Mouse (Mus musculus): ENCODE results near the gene Ccdc39. TPM values are rescaled to one million over a fixed set of nuclear protein-coding genes. Genes with fewer than 3 reads are reported as not detected.

Ccdc39 gene
- polyA plus RNA-seq (2015; fragmentation: Nextera tagmentation; extraction: Ambion mirVana), result 16.6 and 17.1 TPM in 2 replicates

- Histone ChIP-seq H3K4me3 (replicated peaks; ENCODE audit: low read length) (peak within 1 kb of the TSS; percentile 54), H3K36me3 (ENCODE audit: control insufficient read depth, insufficient read depth) (no peaks in the 10 kb centered on the region), H3K4me1 (replicated peaks; ENCODE audit: control insufficient read depth, insufficient read depth, low read length) (peaks cover 11% of the 10 kb centered on the region), H3K4me2 (ENCODE audit: low read length) (peak within 1 kb of the TSS; percentile 77), H3K27ac (ENCODE audit: low read length) (peak within 1 kb of the TSS; percentile 77), H3K9ac (replicated peaks; ENCODE audit: low read depth, low read length) (peak within 1 kb of the TSS; percentile 84), H3K27me3 (replicated peaks; ENCODE audit: control insufficient read depth, insufficient read depth, low read length) (no peaks in the 10 kb centered on the region), H3K9me3 (ENCODE audit: control insufficient read depth, low read length) (peaks cover 3% of the 10 kb centered on the region; the same call in 1 of the 2 replicates)
- WGBS, result 3% methylated on average over 26 of the region's 26 CpGs
- ATAC-seq, result peak; percentile 99
Measured at GRCm38 (mm10) chr3:33843801-33844632, at the start of gene Ccdc39. Ccdc39 (minus strand) TSS chr3:33844310.

- H3K27me3 ChIP-seq (replicated peaks; ENCODE audit: control insufficient read depth, insufficient read depth, low read length), result no peaks in the 10 kb centered on the region; the same call in 1 of the 2 replicates
- no peak for ATAC-seq
- WGBS, result 94% methylated on average over 5 of the region's 5 CpGs
- no peak overlapping the region for H3K4me2 ChIP-seq (ENCODE audit: low read length)
- H3K36me3 ChIP-seq (ENCODE audit: control insufficient read depth, insufficient read depth), result no peaks in the 10 kb centered on the region
- H3K4me3 ChIP-seq (replicated peaks; ENCODE audit: low read length), result no peak overlapping the region
- H3K4me1 ChIP-seq (replicated peaks; ENCODE audit: control insufficient read depth, insufficient read depth, low read length), result no peaks in the 10 kb centered on the region
- no peak overlapping the region for H3K9ac ChIP-seq (replicated peaks; ENCODE audit: low read depth, low read length)
- no peak overlapping the region for H3K27ac ChIP-seq (ENCODE audit: low read length)
- no peaks in the 10 kb centered on the region for H3K9me3 ChIP-seq (ENCODE audit: control insufficient read depth, low read length)
Measured at GRCm38 (mm10) chr3:33893433-33893832, 49.3 kb upstream of the Ccdc39 start.

GRCm38 (mm10) chr3:33887438-33887837 is 43.3 kb upstream of the Ccdc39 start:
- Histone ChIP-seq H3K4me2 (ENCODE audit: low read length) (no peak overlapping the region), H3K9ac (replicated peaks; ENCODE audit: low read depth, low read length) (no peak overlapping the region), H3K27me3 (replicated peaks; ENCODE audit: control insufficient read depth, insufficient read depth, low read length) (no peaks in the 10 kb centered on the region), H3K4me1 (replicated peaks; ENCODE audit: control insufficient read depth, insufficient read depth, low read length) (0 out of 2 replicates have a peak, but pooled peaks cover 3% of the 10 kb centered on the region), H3K36me3 (ENCODE audit: control insufficient read depth, insufficient read depth) (no peaks in the 10 kb centered on the region), H3K27ac (ENCODE audit: low read length) (no peak overlapping the region), H3K4me3 (replicated peaks; ENCODE audit: low read length) (no peak overlapping the region), H3K9me3 (ENCODE audit: control insufficient read depth, low read length) (no peaks in the 10 kb centered on the region)
- WGBS, result 15% methylated on average over 8 of the region's 8 CpGs
- no peak for ATAC-seq

GRCm38 (mm10) chr3:33883105-33883504 is 39.0 kb upstream of the Ccdc39 start:
- H3K4me1 ChIP-seq (replicated peaks; ENCODE audit: control insufficient read depth, insufficient read depth, low read length), result 0 out of 2 replicates have a peak, but pooled peaks cover 3% of the 10 kb centered on the region
- no peak for ATAC-seq
- H3K27me3 ChIP-seq (replicated peaks; ENCODE audit: control insufficient read depth, insufficient read depth, low read length), result no peaks in the 10 kb centered on the region
- H3K9ac ChIP-seq (replicated peaks; ENCODE audit: low read depth, low read length), result no peak overlapping the region
- H3K36me3 ChIP-seq (ENCODE audit: control insufficient read depth, insufficient read depth), result no peaks in the 10 kb centered on the region
- H3K4me2 ChIP-seq (ENCODE audit: low read length), result no peak overlapping the region
- H3K4me3 ChIP-seq (replicated peaks; ENCODE audit: low read length), result no peak overlapping the region
- 88% methylated on average over 6 of the region's 6 CpGs for WGBS
- H3K27ac ChIP-seq (ENCODE audit: low read length), result no peak overlapping the region
- H3K9me3 ChIP-seq (ENCODE audit: control insufficient read depth, low read length), result peaks cover 2% of the 10 kb centered on the region; the same call in 1 of the 2 replicates

- Histone ChIP-seq H3K27me3 (replicated peaks; ENCODE audit: control insufficient read depth, insufficient read depth, low read length) (no peaks in the 10 kb centered on the region), H3K36me3 (ENCODE audit: control insufficient read depth, insufficient read depth) (no peaks in the 10 kb centered on the region), H3K9me3 (ENCODE audit: control insufficient read depth, low read length) (peaks cover 2% of the 10 kb centered on the region; the same call in 1 of the 2 replicates), H3K4me2 (ENCODE audit: low read length) (no peak overlapping the region), H3K27ac (ENCODE audit: low read length) (no peak overlapping the region), H3K4me1 (replicated peaks; ENCODE audit: control insufficient read depth, insufficient read depth, low read length) (0 out of 2 replicates have a peak, but pooled peaks cover 3% of the 10 kb centered on the region), H3K4me3 (replicated peaks; ENCODE audit: low read length) (no peak overlapping the region), H3K9ac (replicated peaks; ENCODE audit: low read depth, low read length) (no peak overlapping the region)
- WGBS, result 73% methylated on average over 2 of the region's 2 CpGs
- no peak for ATAC-seq
Measured at GRCm38 (mm10) chr3:33882695-33883094, 38.6 kb upstream of the Ccdc39 start.

GRCm38 (mm10) chr3:33878661-33879060 is 34.6 kb upstream of the Ccdc39 start:
- H3K27ac ChIP-seq (ENCODE audit: low read length), result no peak overlapping the region
- H3K9me3 ChIP-seq (ENCODE audit: control insufficient read depth, low read length), result peaks cover 2% of the 10 kb centered on the region; the same call in 1 of the 2 replicates
- H3K4me2 ChIP-seq (ENCODE audit: low read length), result no peak overlapping the region
- no peaks in the 10 kb centered on the region for H3K4me1 ChIP-seq (replicated peaks; ENCODE audit: control insufficient read depth, insufficient read depth, low read length)
- WGBS, result 96% methylated on average over 6 of the region's 6 CpGs
- ATAC-seq, result no peak
- no peak overlapping the region for H3K9ac ChIP-seq (replicated peaks; ENCODE audit: low read depth, low read length)
- no peak overlapping the region for H3K4me3 ChIP-seq (replicated peaks; ENCODE audit: low read length)
- H3K27me3 ChIP-seq (replicated peaks; ENCODE audit: control insufficient read depth, insufficient read depth, low read length), result no peaks in the 10 kb centered on the region
- no peaks in the 10 kb centered on the region for H3K36me3 ChIP-seq (ENCODE audit: control insufficient read depth, insufficient read depth)

GRCm38 (mm10) chr3:33874456-33875286 is 30.6 kb upstream of the Ccdc39 start:
- Histone ChIP-seq H3K4me1 (replicated peaks; ENCODE audit: control insufficient read depth, insufficient read depth, low read length) (peaks cover 4% of the 10 kb centered on the region; the same call in 1 of the 2 replicates), H3K4me3 (replicated peaks; ENCODE audit: low read length) (no peak overlapping the region), H3K36me3 (ENCODE audit: control insufficient read depth, insufficient read depth) (no peaks in the 10 kb centered on the region), H3K9me3 (ENCODE audit: control insufficient read depth, low read length) (no peaks in the 10 kb centered on the region), H3K27ac (ENCODE audit: low read length) (no peak overlapping the region), H3K9ac (replicated peaks; ENCODE audit: low read depth, low read length) (no peak overlapping the region), H3K27me3 (replicated peaks; ENCODE audit: control insufficient read depth, insufficient read depth, low read length) (no peaks in the 10 kb centered on the region), H3K4me2 (ENCODE audit: low read length) (no peak overlapping the region)
- WGBS, result 78% methylated on average over 12 of the region's 12 CpGs
- no peak for ATAC-seq

- H3K4me2 ChIP-seq (ENCODE audit: low read length), result no peak overlapping the region
- H3K4me3 ChIP-seq (replicated peaks; ENCODE audit: low read length), result no peak overlapping the region
- no peak overlapping the region for H3K9ac ChIP-seq (replicated peaks; ENCODE audit: low read depth, low read length)
- no peak overlapping the region for H3K27ac ChIP-seq (ENCODE audit: low read length)
- H3K9me3 ChIP-seq (ENCODE audit: control insufficient read depth, low read length), result no peaks in the 10 kb centered on the region
- H3K4me1 ChIP-seq (replicated peaks; ENCODE audit: control insufficient read depth, insufficient read depth, low read length), result peaks cover 4% of the 10 kb centered on the region; the same call in 1 of the 2 replicates
- 70% methylated on average over 7 of the region's 7 CpGs for WGBS
- no peaks in the 10 kb centered on the region for H3K36me3 ChIP-seq (ENCODE audit: control insufficient read depth, insufficient read depth)
- ATAC-seq, result no peak
- H3K27me3 ChIP-seq (replicated peaks; ENCODE audit: control insufficient read depth, insufficient read depth, low read length), result no peaks in the 10 kb centered on the region
Measured at GRCm38 (mm10) chr3:33873837-33874236, 29.7 kb upstream of the Ccdc39 start.

GRCm38 (mm10) chr3:33873366-33873765 is 29.3 kb upstream of the Ccdc39 start:
- no peaks in the 10 kb centered on the region for H3K9me3 ChIP-seq (ENCODE audit: control insufficient read depth, low read length)
- no peak overlapping the region for H3K27ac ChIP-seq (ENCODE audit: low read length)
- WGBS, result 32% methylated on average over 8 of the region's 8 CpGs
- ATAC-seq, result peak; percentile 54; the same call in 1 of the 2 replicates
- peaks cover 4% of the 10 kb centered on the region; the same call in 1 of the 2 replicates for H3K4me1 ChIP-seq (replicated peaks; ENCODE audit: control insufficient read depth, insufficient read depth, low read length)
- no peak overlapping the region for H3K4me2 ChIP-seq (ENCODE audit: low read length)
- H3K27me3 ChIP-seq (replicated peaks; ENCODE audit: control insufficient read depth, insufficient read depth, low read length), result no peaks in the 10 kb centered on the region
- no peaks in the 10 kb centered on the region for H3K36me3 ChIP-seq (ENCODE audit: control insufficient read depth, insufficient read depth)
- H3K9ac ChIP-seq (replicated peaks; ENCODE audit: low read depth, low read length), result no peak overlapping the region
- no peak overlapping the region for H3K4me3 ChIP-seq (replicated peaks; ENCODE audit: low read length)

Data from forebrain, embryonic 16.5 days (tissue).